ENCODE assay signal across 8 mouse cellular contexts in the genomic region with DNA sequence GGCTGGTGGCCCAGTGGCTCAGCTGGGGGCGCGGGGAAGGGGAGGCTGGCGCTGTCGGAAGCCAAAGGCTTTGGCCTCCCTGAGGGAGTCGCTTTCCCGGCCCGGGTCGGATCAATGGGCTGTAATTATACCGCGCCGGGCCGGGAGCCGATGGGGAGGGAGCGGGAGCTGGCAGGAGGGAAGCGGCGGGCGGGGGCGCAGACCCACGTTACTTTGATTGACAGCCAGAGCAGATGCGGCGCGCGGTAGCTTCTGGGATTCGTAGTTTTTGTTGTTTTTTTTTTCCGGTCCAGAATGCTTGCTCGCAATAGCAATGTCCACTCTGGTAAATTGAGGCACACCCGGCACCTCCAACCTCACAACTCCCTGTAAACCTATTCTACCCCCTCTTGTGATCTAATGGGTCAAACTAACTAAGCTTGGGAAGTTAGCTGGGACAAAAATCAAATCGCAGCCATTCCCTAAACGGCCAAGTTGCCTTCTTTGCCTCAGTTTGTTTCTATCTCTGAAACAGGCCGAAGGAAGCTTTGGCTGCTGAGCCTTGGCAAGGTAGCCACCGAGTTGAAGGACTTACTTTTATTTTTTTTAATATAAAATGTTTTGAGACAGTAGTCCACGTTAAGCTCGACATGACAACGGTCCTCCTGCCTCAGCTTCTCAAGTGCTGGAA. TPM values are rescaled to one million over a fixed set of nuclear protein-coding genes. Genes with fewer than 3 reads are reported as not detected.
DNase-seq lines count a peak whose midpoint lies in the region; ATAC-seq lines count a peak whose summit lies in the region.

No protein-coding gene starts in this region.

- peaks cover 5% of the 10 kb centered on the region; the same call in 1 of the 2 replicates for H3K36me3 ChIP-seq in intestine, embryonic 15.5 days

- H3K9me3 ChIP-seq in intestine, embryonic 15.5 days = no peaks in the 10 kb centered on the region

- peak overlapping the region; percentile 82 for H3K27ac ChIP-seq in intestine, embryonic 15.5 days

- peaks cover 64% of the 10 kb centered on the region for H3K4me1 ChIP-seq in intestine, embryonic 15.5 days (replicated peaks)

- H3K4me3 ChIP-seq in intestine, embryonic 15.5 days (replicated peaks) = peak overlapping the region; percentile 44

- peak; percentile 90 for DNase-seq in adrenal gland, adult 8-10 months
- peak; percentile 89 for DNase-seq in embryo, embryonic 11.5 days (ENCODE audit: low read depth, low spot score)
- peak; percentile 88 to 92 for DNase-seq in gastrocnemius, postnatal 36 days
- peak; percentile 98 for DNase-seq in left cerebral cortex, postnatal 14 days (ENCODE audit: low spot score in 2 of 2)
- peak; percentile 97 for DNase-seq in right cerebral cortex, postnatal 14 days
- DNase-seq in urinary bladder, postnatal 25 days (ENCODE audit: low spot score) = peak; percentile 87

- H3K4me2 ChIP-seq in intestine, embryonic 15.5 days (replicated peaks) = peak overlapping the region; percentile 82

- H3K9ac ChIP-seq in intestine, embryonic 15.5 days = peak overlapping the region; percentile 26

- intact Hi-C loops in gastrocnemius, postnatal 36 days (cut with DNase I) = no loop called here
- intact Hi-C loops in left cerebral cortex, postnatal 14 days (cut with DNase I) = no loop called here

- peak; percentile 61 for ATAC-seq in intestine, embryonic 15.5 days
- peak; percentile 40 for ATAC-seq in megakaryocyte-erythroid progenitor cell, adult 5-6 weeks (replicated peaks; ENCODE audit: low FRiP score, low TSS enrichment, poor library complexity, severe bottlenecking)

- under 1% methylated on average over 34 of the region's 34 CpGs for WGBS in intestine, embryonic 15.5 days

- H3K27me3 ChIP-seq in intestine, embryonic 15.5 days (replicated peaks) = 0 out of 2 replicates have a peak, but pooled peaks cover 3% of the 10 kb centered on the region

RNA-seq across cellular contexts. Expression of a gene that starts 3.4 kb away (rescaled TPM):
- total RNA-seq in adrenal gland, adult 8-10 months (2022) = 100 to 1,000 TPM in 2 of 4 experiments, 10 to 100 TPM in 2; 50.6 to 211 (median 117) TPM
- 1 to 10 TPM; 4.4 to 4.7 TPM for total RNA-seq in gastrocnemius, postnatal 36 days (2021)
- polyA plus RNA-seq in intestine, embryonic 15.5 days (2015; fragmentation: Nextera tagmentation; extraction: Ambion mirVana) = 14.5 and 17.8 TPM in 2 replicates
- total RNA-seq in left cerebral cortex, postnatal 14 days (2021) = 10 to 100 TPM; 14.1 to 15.9 TPM
- total RNA-seq in megakaryocyte-erythroid progenitor cell, adult 5-6 weeks (2014; fragmentation: Nextera tagmentation) = 4.2 and 5.9 TPM in 2 replicates
- total RNA-seq in megakaryocyte-erythroid progenitor cell, adult 5-6 weeks (2017) = 0.33 and 0.69 TPM in 2 replicates

RNA-seq across cellular contexts. Expression of a gene that starts 11.7 kb away (rescaled TPM):
- 1,000 to 10,000 TPM in 3 of 4 experiments, 100 to 1,000 TPM in 1; 989 to 1,424 (median 1,166) TPM for total RNA-seq in adrenal gland, adult 8-10 months (2022)
- 100 to 1,000 TPM; 847 to 848 TPM for total RNA-seq in gastrocnemius, postnatal 36 days (2021)
- polyA plus RNA-seq in intestine, embryonic 15.5 days (2015; fragmentation: Nextera tagmentation; extraction: Ambion mirVana) = 743 and 808 TPM in 2 replicates
- 100 to 1,000 TPM; 573 to 615 TPM for total RNA-seq in left cerebral cortex, postnatal 14 days (2021)
- total RNA-seq in megakaryocyte-erythroid progenitor cell, adult 5-6 weeks (2014; fragmentation: Nextera tagmentation) = 185 and 209 TPM in 2 replicates
- 162 and 206 TPM in 2 replicates for total RNA-seq in megakaryocyte-erythroid progenitor cell, adult 5-6 weeks (2017)

RNA-seq across cellular contexts. Expression of a gene that starts 26.0 kb away (rescaled TPM):
- total RNA-seq in adrenal gland, adult 8-10 months (2022) = 100 to 1,000 TPM in 2 of 4 experiments, 10 to 100 TPM in 2; 90.2 to 105 (median 98.1) TPM
- 10 to 100 TPM; 23.6 TPM for total RNA-seq in gastrocnemius, postnatal 36 days (2021)
- polyA plus RNA-seq in intestine, embryonic 15.5 days (2015; fragmentation: Nextera tagmentation; extraction: Ambion mirVana) = 245 and 269 TPM in 2 replicates
- total RNA-seq in left cerebral cortex, postnatal 14 days (2021) = 100 to 1,000 TPM; 102 to 109 TPM
- 13.7 and 22.4 TPM in 2 replicates for total RNA-seq in megakaryocyte-erythroid progenitor cell, adult 5-6 weeks (2014; fragmentation: Nextera tagmentation)
- total RNA-seq in megakaryocyte-erythroid progenitor cell, adult 5-6 weeks (2017) = 16.0 and 57.4 TPM in 2 replicates

RNA-seq across cellular contexts. Expression of a gene that starts 29.9 kb away (rescaled TPM):
- 100 to 1,000 TPM in 2 of 4 experiments, 10 to 100 TPM in 2; 32.2 to 138 (median 85.6) TPM for total RNA-seq in adrenal gland, adult 8-10 months (2022)
- 1 to 10 TPM; 4.2 to 4.9 TPM for total RNA-seq in gastrocnemius, postnatal 36 days (2021)
- 19.9 and 26.0 TPM in 2 replicates for polyA plus RNA-seq in intestine, embryonic 15.5 days (2015; fragmentation: Nextera tagmentation; extraction: Ambion mirVana)
- 1 to 10 TPM; 1.3 to 2.7 TPM for total RNA-seq in left cerebral cortex, postnatal 14 days (2021)
- total RNA-seq in megakaryocyte-erythroid progenitor cell, adult 5-6 weeks (2014; fragmentation: Nextera tagmentation) = 7.9 and 14.3 TPM in 2 replicates
- 3.5 and 14.3 TPM in 2 replicates for total RNA-seq in megakaryocyte-erythroid progenitor cell, adult 5-6 weeks (2017)

RNA-seq across cellular contexts. Expression of a gene that starts 35.1 kb away (rescaled TPM):
- 1 to 10 TPM; 1.2 to 1.7 (median 1.3) TPM for total RNA-seq in adrenal gland, adult 8-10 months (2022)
- 1 to 10 TPM; 2.3 TPM for total RNA-seq in gastrocnemius, postnatal 36 days (2021)
- polyA plus RNA-seq in intestine, embryonic 15.5 days (2015; fragmentation: Nextera tagmentation; extraction: Ambion mirVana) = 0.85 and 1.00 TPM in 2 replicates
- 1 to 10 TPM; 1.9 to 2.2 TPM for total RNA-seq in left cerebral cortex, postnatal 14 days (2021)
- total RNA-seq in megakaryocyte-erythroid progenitor cell, adult 5-6 weeks (2014; fragmentation: Nextera tagmentation) = 3.4 and 4.5 TPM in 2 replicates
- 2.8 and 4.6 TPM in 2 replicates for total RNA-seq in megakaryocyte-erythroid progenitor cell, adult 5-6 weeks (2017)

Comparison
In these comparisons a context has a peak if more than half of its experiments do, and no peak if none do; other contexts are left out.
1. Peak in every context shown above with its lines: DNase-seq, ATAC-seq, H3K4me3 ChIP-seq and H3K27ac ChIP-seq.